Mouse (Mus musculus) ES-E14 (cell line): ENCODE results near the gene Cdk5.

Source experiments
- HCFC1 ChIP-seq: IDR thresholded peaks from 2 replicates; pipeline ENCODE4 v1.6.1; 2012; ENCODE audit warnings: low read length, inconsistent platforms, borderline replicate concordance; ENCODE audit not compliant: insufficient read depth
- MAFK ChIP-seq: IDR thresholded peaks from 2 replicates; pipeline ENCODE4 v1.6.1; 2014; ENCODE audit warnings: mild to moderate bottlenecking, low read depth, low read length, inconsistent platforms; ENCODE audit not compliant: insufficient read depth
- ZNF384 ChIP-seq: IDR thresholded peaks from 2 replicates; pipeline ENCODE4 v1.6.1; 2012; ENCODE audit warnings: low read depth, low read length, inconsistent platforms

GRCm38 (mm10) chr5:24443204-24443603 is 19.9 kb upstream of the Cdk5 start:
- TF ChIP-seq MAFK (no peak), HCFC1 (no peak), ZNF384 (no peak)
